Mouse (Mus musculus) ES-E14 (cell line): Measurements from ENCODE around the gene Uxs1. TPM values are rescaled to one million over a fixed set of nuclear protein-coding genes. Genes with fewer than 3 reads are reported as not detected.

Experiments used
- DNase-seq: peaks from one replicate; pipeline ENCODE4 v3.0.0-alpha.2; 2013; ENCODE audit warnings: low read depth, low spot score
- H3K27ac ChIP-seq: 2 replicates; pipeline ENCODE4 v1.5.1; 2012; ENCODE audit warnings: low read depth, mild to moderate bottlenecking, low read length, moderate library complexity, mixed read lengths; ENCODE audit not compliant: poor library complexity, insufficient read depth, severe bottlenecking
- H3K36me3 ChIP-seq: 2 replicates; pipeline ENCODE4 v1.6.1; 2012; ENCODE audit warnings: mild to moderate bottlenecking, low read length, moderate library complexity, mixed read lengths; ENCODE audit not compliant: control insufficient read depth, poor library complexity, insufficient read depth, severe bottlenecking
- H3K4me1 ChIP-seq, 2 experiments: fragments of 150-350 bp in 1 of 2; sonication (generic) in 1 of 2; 2 replicates each; pipeline ENCODE4 v1.6.1; 2012; ENCODE audit warnings: low read length in 2 of 2, mild to moderate bottlenecking in 1 of 2, mixed read lengths in 1 of 2; ENCODE audit not compliant: control insufficient read depth in 2 of 2, insufficient read depth in 2 of 2, poor library complexity in 1 of 2
- H3K4me3 ChIP-seq, 2 experiments: fragments of 150-350 bp in 1 of 2; sonication (generic) in 1 of 2; 2 replicates each; pipeline ENCODE4 v1.5.1; 2012; ENCODE audit warnings: low read length in 2 of 2, low read depth in 1 of 2, mild to moderate bottlenecking in 1 of 2, mixed read lengths in 1 of 2; ENCODE audit not compliant: insufficient read depth in 1 of 2, poor library complexity in 1 of 2, severe bottlenecking in 1 of 2
- H3K9ac ChIP-seq: 2 replicates; pipeline ENCODE4 v1.6.1; 2012; ENCODE audit warnings: low read depth, mild to moderate bottlenecking, low read length, mixed read lengths; ENCODE audit not compliant: poor library complexity, insufficient read depth, severe bottlenecking
- H3K9me3 ChIP-seq: fragments of 150-350 bp; sonication (generic); 2 replicates; pipeline ENCODE4 v1.6.1; 2012; ENCODE audit warnings: low read depth, mild to moderate bottlenecking, low read length; ENCODE audit not compliant: control insufficient read depth, insufficient read depth
- CHD2 ChIP-seq: IDR thresholded peaks from 2 replicates; pipeline ENCODE4 v1.6.1; 2014; ENCODE audit warnings: mild to moderate bottlenecking, low read depth, low read length, inconsistent platforms
- HCFC1 ChIP-seq: IDR thresholded peaks from 2 replicates; pipeline ENCODE4 v1.6.1; 2012; ENCODE audit warnings: low read length, inconsistent platforms, borderline replicate concordance; ENCODE audit not compliant: insufficient read depth
- MAFK ChIP-seq: IDR thresholded peaks from 2 replicates; pipeline ENCODE4 v1.6.1; 2014; ENCODE audit warnings: mild to moderate bottlenecking, low read depth, low read length, inconsistent platforms; ENCODE audit not compliant: insufficient read depth
- ZC3H11A ChIP-seq: IDR thresholded peaks from 2 replicates; pipeline ENCODE4 v1.6.1; 2012; ENCODE audit warnings: low read depth, mild to moderate bottlenecking, inconsistent platforms, low read length, borderline replicate concordance
- ZNF384 ChIP-seq: IDR thresholded peaks from 2 replicates; pipeline ENCODE4 v1.6.1; 2012; ENCODE audit warnings: low read depth, low read length, inconsistent platforms
- in situ Hi-C, 2 experiments: fragments of 600-800 bp; cut with MboI; formaldehyde crosslinking; loops; one replicate each; pipeline ENCODE4 v1.15.1; 2025; ENCODE audit warnings: low sequenced_read_pairs in 2 of 2, inconsistent platforms in 1 of 2; ENCODE audit not compliant: unreplicated experiment in 2 of 2
- total RNA-seq: library from RNA; depleted of rRNA; stranded (reverse); fragments of 300-350 nt; gene quantifications from 2 replicates; pipeline ENCODE4 v1.2.3, GENCODE M21; 2012; rRNA removed

Gene Uxs1
- total RNA-seq, 1 experiment: 36.2 TPM

- H3K36me3 ChIP-seq: no peaks in the 10 kb centered on the region
- H3K27ac ChIP-seq: no peak overlapping the region
- in situ Hi-C loops: no loop called here
- DNase-seq: no peak
- no peaks in the 10 kb centered on the region for H3K4me1 ChIP-seq
- TF ChIP-seq HCFC1 (no peak), CHD2 (no peak), ZC3H11A (no peak), ZNF384 (no peak)
- H3K9ac ChIP-seq: no peak overlapping the region
- H3K4me3 ChIP-seq: no peak overlapping the region
- H3K9me3 ChIP-seq: no peaks in the 10 kb centered on the region
Observed at GRCm38 (mm10) chr1:43722459-43722858, 105.1 kb downstream of the Uxs1 start.

GRCm38 (mm10) chr1:43718793-43719192 is 108.8 kb downstream of the Uxs1 start:
- Histone ChIP-seq H3K36me3 (no peaks in the 10 kb centered on the region), H3K9me3 (no peaks in the 10 kb centered on the region), H3K4me3 (no peak overlapping the region), H3K4me1 (no peaks in the 10 kb centered on the region), H3K9ac (no peak overlapping the region), H3K27ac (no peak overlapping the region)
- no peak for DNase-seq
- in situ Hi-C loops: no loop called here
- no peak for TF ChIP-seq MAFK
- no peak for TF ChIP-seq ZC3H11A
- TF ChIP-seq CHD2: no peak
- no peak for TF ChIP-seq ZNF384
- no peak for TF ChIP-seq HCFC1

GRCm38 (mm10) chr1:43717967-43718366 is 109.6 kb downstream of the Uxs1 start:
- in situ Hi-C loops: no loop called here
- no peak for DNase-seq
- Histone ChIP-seq H3K9me3 (no peaks in the 10 kb centered on the region), H3K27ac (no peak overlapping the region), H3K36me3 (no peaks in the 10 kb centered on the region), H3K4me1 (no peaks in the 10 kb centered on the region), H3K4me3 (no peak overlapping the region), H3K9ac (no peak overlapping the region)
- TF ChIP-seq ZC3H11A (no peak), CHD2 (no peak), ZNF384 (no peak), HCFC1 (no peak), MAFK (no peak)

- no peaks in the 10 kb centered on the region for H3K36me3 ChIP-seq
- in situ Hi-C loops: no loop called here
- H3K4me1 ChIP-seq: no peaks in the 10 kb centered on the region
- H3K4me3 ChIP-seq: no peak overlapping the region
- H3K9me3 ChIP-seq: no peaks in the 10 kb centered on the region
- no peak overlapping the region for H3K27ac ChIP-seq
- DNase-seq: no peak
- H3K9ac ChIP-seq: no peak overlapping the region
- TF ChIP-seq ZNF384 (no peak), MAFK (no peak), CHD2 (no peak), HCFC1 (no peak), ZC3H11A (no peak)
Observed at GRCm38 (mm10) chr1:43714841-43715240, 112.8 kb downstream of the Uxs1 start.

GRCm38 (mm10) chr1:43698577-43699000 is 129.0 kb downstream of the Uxs1 start:
- Histone ChIP-seq H3K9ac (no peak overlapping the region), H3K36me3 (no peaks in the 10 kb centered on the region), H3K4me3 (no peak overlapping the region), H3K4me1 (no peaks in the 10 kb centered on the region), H3K27ac (no peak overlapping the region), H3K9me3 (no peaks in the 10 kb centered on the region)
- no peak for DNase-seq
- TF ChIP-seq ZNF384 (no peak), HCFC1 (no peak)
- in situ Hi-C loops: no loop called here

Other genes starting within 250 kb of the Uxs1 start
- 1.2 and 1.9 TPM in 2 replicates for gene 1500015O10Rik, start 97.2 kb downstream of the Uxs1 start, total RNA-seq
- gene Tpp2, start 105.8 kb upstream of the Uxs1 start, total RNA-seq: 39.0 and 59.6 TPM in 2 replicates
- gene Mettl21c, start 192.2 kb upstream of the Uxs1 start, total RNA-seq: 0.45 and 0.48 TPM in 2 replicates
- gene Gm8251, start 234.1 kb upstream of the Uxs1 start, total RNA-seq: 0.18 and 0.21 TPM in 2 replicates